Mouse (Mus musculus) right cerebral cortex, adult 18-20 months (tissue): ENCODE results near the gene Amigo3.

ENCODE experiments used
- DNase-seq: peaks from one replicate; pipeline ENCODE4 v3.0.0; 2022; ENCODE audit warnings: mixed read lengths

Gene Amigo3

GRCm38 (mm10) chr9:108053665-108054225 lies 786 bp downstream of the Amigo3 start:
- DNase-seq = no peak

GRCm38 (mm10) chr9:108054331-108055040 lies 1.5 kb downstream of the Amigo3 start:
- no peak for DNase-seq

GRCm38 (mm10) chr9:108055061-108055460 lies 2.1 kb downstream of the Amigo3 start:
- no peak for DNase-seq

- DNase-seq = no peak
These were observed 2.8 kb downstream of the Amigo3 start for GRCm38 (mm10) chr9:108055661-108056237.

GRCm38 (mm10) chr9:108056361-108057261 lies 3.7 kb downstream of the Amigo3 start:
- DNase-seq = no peak

- DNase-seq = no peak
These were observed 4.3 kb downstream of the Amigo3 start for GRCm38 (mm10) chr9:108057262-108057562.

- DNase-seq = no peak
These were observed 5.3 kb downstream of the Amigo3 start for GRCm38 (mm10) chr9:108058291-108058690.

- no peak for DNase-seq
These were observed 9.2 kb downstream of the Amigo3 start for GRCm38 (mm10) chr9:108062142-108062541.

GRCm38 (mm10) chr9:108063361-108063760 lies 10.4 kb downstream of the Amigo3 start:
- DNase-seq = no peak

GRCm38 (mm10) chr9:108065491-108066011 lies 12.6 kb downstream of the Amigo3 start:
- peak; percentile 70 for DNase-seq

- no peak for DNase-seq
These were observed 14.2 kb downstream of the Amigo3 start for GRCm38 (mm10) chr9:108067199-108067598.

- DNase-seq = peak; percentile 77
These were observed 14.9 kb downstream of the Amigo3 start for GRCm38 (mm10) chr9:108067900-108068299.

GRCm38 (mm10) chr9:108069007-108069406 lies 16.0 kb downstream of the Amigo3 start:
- DNase-seq = no peak

GRCm38 (mm10) chr9:108069529-108069928 lies 16.6 kb downstream of the Amigo3 start:
- no peak for DNase-seq

- DNase-seq = no peak
These were observed 18.8 kb downstream of the Amigo3 start for GRCm38 (mm10) chr9:108071801-108072200.

- DNase-seq = no peak
These were observed 19.5 kb downstream of the Amigo3 start for GRCm38 (mm10) chr9:108072481-108072924.

- DNase-seq = no peak
These were observed 20.4 kb downstream of the Amigo3 start for GRCm38 (mm10) chr9:108073141-108073930.

- DNase-seq = no peak
These were observed 27.2 kb downstream of the Amigo3 start, which contains the start of gene Mst1 for GRCm38 (mm10) chr9:108080168-108080567. Gene Mst1, plus strand, starts transcription at chr9:108080436.

GRCm38 (mm10) chr9:108082549-108082948 lies 29.6 kb downstream of the Amigo3 start:
- DNase-seq = no peak

- no peak for DNase-seq
These were observed 30.1 kb downstream of the Amigo3 start, which contains the start of gene Rnf123 for GRCm38 (mm10) chr9:108082988-108083431. Gene Rnf123, minus strand, starts transcription at chr9:108083346.

GRCm38 (mm10) chr9:108083561-108083960 lies 30.6 kb downstream of the Amigo3 start:
- no peak for DNase-seq

GRCm38 (mm10) chr9:108085261-108085660 lies 32.3 kb downstream of the Amigo3 start:
- no peak for DNase-seq
